Mouse (Mus musculus): Measurements from ENCODE around the gene Ap4m1.

DNA sequence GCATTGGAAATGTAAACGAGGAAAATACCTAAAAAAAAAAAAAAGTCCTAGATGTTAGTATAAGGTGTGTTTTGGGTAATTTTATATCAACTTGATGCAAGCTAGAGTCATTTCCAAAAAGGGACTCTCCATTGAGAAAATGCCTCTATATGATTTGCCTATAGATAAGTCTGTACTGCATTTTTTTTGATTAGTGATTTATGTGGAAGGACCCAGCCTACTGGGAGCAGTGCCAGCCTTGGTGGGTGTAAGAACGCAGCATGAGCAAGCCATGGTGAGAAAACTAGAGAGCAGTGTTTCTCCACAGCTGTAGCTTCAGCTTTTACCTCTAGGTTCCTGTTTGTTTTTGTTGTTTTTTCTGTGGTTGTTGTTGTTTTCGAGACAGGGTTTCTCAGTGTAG is 51.5 kb downstream of the Ap4m1 start:
- TF ChIP-seq CTCF (IDR thresholded peaks at IDR 0.05; ENCODE audit: borderline replicate concordance, insufficient read depth, low read length), result no peak
- TF ChIP-seq POLR2A (IDR thresholded peaks at IDR 0.05; ENCODE audit: low read depth, low read length), result no peak
